Mouse (Mus musculus) large intestine, adult 2 months (tissue): ENCODE results near the gene Cobl. TPM values are rescaled to one million over a fixed set of nuclear protein-coding genes. Genes with fewer than 3 reads are reported as not detected.
A peak's percentile ranks its signal among the peaks of the same experiment; 100 is the strongest.

Source experiments
- DNase-seq: peaks from one replicate; pipeline ENCODE4 v3.0.0-alpha.2; 2012; ENCODE audit warnings: low read depth, low spot score
- WGBS: fragments of 180-500 bp; shearing (Covaris S2); methylation state at CpG from one replicate; pipeline ENCODE4 v1.1.7; 2018; 5-methylcytosine and 5-hydroxymethylcytosine counted together
- polyA plus RNA-seq: library from polyadenylated mRNA; depleted of rRNA; stranded (reverse); fragments of >200 nt; gene quantifications from 2 replicates; pipeline ENCODE4 v1.2.3, GENCODE M21; 2012

The Cobl gene
- polyA plus RNA-seq, 1 experiment: 23.5 TPM

- no peak for DNase-seq
- 84% methylated on average over 2 of the region's 2 CpGs for WGBS
Measured at GRCm38 (mm10) chr11:12399903-12400302, 64.9 kb downstream of the Cobl start.

GRCm38 (mm10) chr11:12396196-12396595, 68.6 kb downstream of the Cobl start:
- no peak for DNase-seq

GRCm38 (mm10) chr11:12394701-12395100, 70.1 kb downstream of the Cobl start:
- DNase-seq: no peak
- WGBS: 65% methylated on average over 1 of the region's 1 CpGs

GRCm38 (mm10) chr11:12394151-12394550, 70.6 kb downstream of the Cobl start:
- 62% methylated on average over 3 of the region's 3 CpGs for WGBS
- DNase-seq: no peak

GRCm38 (mm10) chr11:12384826-12385225, 79.9 kb downstream of the Cobl start:
- DNase-seq: no peak
- 72% methylated on average over 2 of the region's 2 CpGs for WGBS

- no peak for DNase-seq
Measured at GRCm38 (mm10) chr11:12382991-12383390, 81.8 kb downstream of the Cobl start.

GRCm38 (mm10) chr11:12381096-12381495, 83.7 kb downstream of the Cobl start:
- 62% methylated on average over 3 of the region's 3 CpGs for WGBS
- no peak for DNase-seq

More at GRCm38 (mm10) chr11:12382991-12383390, 81.8 kb downstream of the Cobl start:
- 16% methylated on average over 4 of the region's 4 CpGs for WGBS

GRCm38 (mm10) chr11:12376628-12377027, 88.1 kb downstream of the Cobl start:
- 89% methylated on average over 3 of the region's 3 CpGs for WGBS
- DNase-seq: no peak

GRCm38 (mm10) chr11:12373106-12374098, 91.4 kb downstream of the Cobl start:
- 47% methylated on average over 12 of the region's 12 CpGs for WGBS

GRCm38 (mm10) chr11:12370957-12371356, 93.8 kb downstream of the Cobl start:
- no peak for DNase-seq

More at GRCm38 (mm10) chr11:12373106-12374098, 91.4 kb downstream of the Cobl start:
- DNase-seq: peak; percentile 54

- WGBS: 61% methylated on average over 5 of the region's 5 CpGs
- no peak for DNase-seq
Measured at GRCm38 (mm10) chr11:12367426-12368178, 97.2 kb downstream of the Cobl start.

GRCm38 (mm10) chr11:12359336-12360000, 105.3 kb downstream of the Cobl start:
- 50% methylated on average over 2 of the region's 2 CpGs for WGBS
- DNase-seq: no peak

- no peak for DNase-seq
- 56% methylated on average over 4 of the region's 4 CpGs for WGBS
Measured at GRCm38 (mm10) chr11:12358602-12359001, 106.2 kb downstream of the Cobl start.

- 71% methylated on average over 3 of the region's 3 CpGs for WGBS
- DNase-seq: no peak
Measured at GRCm38 (mm10) chr11:12355681-12356080, 109.1 kb downstream of the Cobl start.

GRCm38 (mm10) chr11:12350986-12351546, 113.7 kb downstream of the Cobl start:
- 64% methylated on average over 3 of the region's 3 CpGs for WGBS
- DNase-seq: no peak

- 88% methylated on average over 1 of the region's 1 CpGs for WGBS
- no peak for DNase-seq
Measured at GRCm38 (mm10) chr11:12350086-12350485, 114.7 kb downstream of the Cobl start.

GRCm38 (mm10) chr11:12346486-12346885, 118.3 kb downstream of the Cobl start:
- 58% methylated on average over 2 of the region's 2 CpGs for WGBS
- DNase-seq: no peak

GRCm38 (mm10) chr11:12343686-12344085, 121.1 kb downstream of the Cobl start:
- no peak for DNase-seq
- 89% methylated on average over 4 of the region's 4 CpGs for WGBS

- DNase-seq: no peak
Measured at GRCm38 (mm10) chr11:12340697-12341096, 124.1 kb downstream of the Cobl start.

GRCm38 (mm10) chr11:12336145-12336544, 128.6 kb downstream of the Cobl start:
- 36% methylated on average over 12 of the region's 12 CpGs for WGBS
- DNase-seq: peak; percentile 25
